9 mouse cellular contexts compared by ENCODE assay signal in genomic region chr2:157635670-157636069, GRCm38 (mm10).
DNase-seq lines count a peak whose midpoint lies in the region; ATAC-seq and TF ChIP-seq lines count a peak whose summit lies in the region.
"Had no signal": no experiment of that assay in that cellular context is flagged by ENCODE, and none has a peak within 500 bp of the region (broad histone marks: within the 10 kb centered on the region; RNA-seq: fewer than 3 reads in every experiment).

No protein-coding gene starts in this region.

- WGBS in forebrain, embryonic 13.5 days, result 9% methylated on average over 14 of the region's 14 CpGs
- 11% methylated on average over 14 of the region's 14 CpGs for WGBS in hindbrain, embryonic 10.5 days

- H3K27me3 ChIP-seq in MEL (ENCODE audit: control insufficient read depth in 1 of 2, insufficient read depth in 2 of 2, low read length in 2 of 2), result peaks cover 0 to 1% of the 10 kb centered on the region in 2 experiments; a peak in 1 of 4 replicates
- no peaks in the 10 kb centered on the region for H3K27me3 ChIP-seq in forebrain, embryonic 13.5 days
- 0 out of 2 replicates have a peak, but pooled peaks cover 4% of the 10 kb centered on the region for H3K27me3 ChIP-seq in hindbrain, embryonic 10.5 days (ENCODE audit: insufficient read depth, poor library complexity, severe bottlenecking)
- H3K27me3 ChIP-seq: limb, embryonic 13.5 days had no signal

- no peak for TF ChIP-seq EP300 in MEL (IDR thresholded peaks at IDR 0.05; ENCODE audit: low read depth in 1 of 2, low read length in 2 of 2)

- DNase-seq in MEL (ENCODE audit: low read depth, low spot score), result peak; percentile 56
- DNase-seq in brain, embryonic 18.5 days (ENCODE audit: low read depth, low spot score), result peak; percentile 68
- peak; percentile 89 for DNase-seq in hindbrain, embryonic 10.5 days (ENCODE audit: low spot score)
- DNase-seq in layer of hippocampus, postnatal 10 days (ENCODE audit: low spot score in 2 of 2), result peak; percentile 95 to 96
- DNase-seq in lung, postnatal 4 days, result peak; percentile 76 to 86
- peak; percentile 92 for DNase-seq in right cerebral cortex, postnatal 14 days

- no peaks in the 10 kb centered on the region for H3K36me3 ChIP-seq in MEL (ENCODE audit: control insufficient read depth in 1 of 2, insufficient read depth in 2 of 2, low read length in 2 of 2)
- no peaks in the 10 kb centered on the region for H3K36me3 ChIP-seq in forebrain, embryonic 13.5 days (ENCODE audit: poor library complexity, severe bottlenecking)
- no peaks in the 10 kb centered on the region for H3K36me3 ChIP-seq in hindbrain, embryonic 10.5 days
- H3K36me3 ChIP-seq: limb, embryonic 13.5 days had no signal

- ATAC-seq in forebrain, embryonic 13.5 days, result peak; percentile 57; the same call in 1 of the 2 replicates
- ATAC-seq in erythroblast, adult 5-6 weeks (replicated peaks; ENCODE audit: low FRiP score, poor library complexity, severe bottlenecking), result no peak

- TF ChIP-seq POLR2A in MEL (IDR thresholded peaks at IDR 0.05; ENCODE audit: control insufficient read depth in 1 of 2, insufficient read depth in 1 of 2, low read depth in 1 of 2, low read length in 2 of 2, poor library complexity in 1 of 2), result no peak

- H3K27ac ChIP-seq in MEL (ENCODE audit: control insufficient read depth, low read depth, low read length), result no peak overlapping the region
- H3K27ac ChIP-seq in forebrain, embryonic 13.5 days, result no peak overlapping the region
- H3K27ac ChIP-seq in hindbrain, embryonic 10.5 days, result no peak overlapping the region
- H3K27ac ChIP-seq: limb, embryonic 13.5 days had no signal

- no peak overlapping the region for H3K4me2 ChIP-seq in forebrain, embryonic 13.5 days
- H3K4me2 ChIP-seq: limb, embryonic 13.5 days had no signal

- no peaks in the 10 kb centered on the region for H3K4me1 ChIP-seq in MEL (ENCODE audit: control insufficient read depth in 1 of 2, insufficient read depth in 2 of 2, low read length in 2 of 2)
- peaks cover 8% of the 10 kb centered on the region; the same call in 1 of the 2 replicates for H3K4me1 ChIP-seq in forebrain, embryonic 13.5 days
- H3K4me1 ChIP-seq in hindbrain, embryonic 10.5 days (replicated peaks), result peaks cover 8% of the 10 kb centered on the region; the same call in 1 of the 2 replicates
- H3K4me1 ChIP-seq: limb, embryonic 13.5 days had no signal

- H3K79me2 ChIP-seq in MEL (ENCODE audit: control insufficient read depth, insufficient read depth, low read length, poor library complexity), result no peaks in the 10 kb centered on the region

- no peak overlapping the region for H3K9ac ChIP-seq in MEL (ENCODE audit: control insufficient read depth, low read depth, low read length, poor library complexity, severe bottlenecking)
- no peak overlapping the region for H3K9ac ChIP-seq in forebrain, embryonic 13.5 days
- H3K9ac ChIP-seq: limb, embryonic 13.5 days had no signal

- H3K9me3 ChIP-seq in MEL (replicated peaks; ENCODE audit: insufficient read depth, low read length), result no peaks in the 10 kb centered on the region
- H3K9me3 ChIP-seq in forebrain, embryonic 13.5 days (replicated peaks), result no peaks in the 10 kb centered on the region
- H3K9me3 ChIP-seq in hindbrain, embryonic 10.5 days, result no peaks in the 10 kb centered on the region
- H3K9me3 ChIP-seq: limb, embryonic 13.5 days had no signal

- peak; percentile 81 for TF ChIP-seq RAD21 in MEL (IDR thresholded peaks at IDR 0.05; ENCODE audit: low read depth, low read length)

- peak; percentile 71 to 90 (median 83) for TF ChIP-seq CTCF in MEL (IDR thresholded peaks at IDR 0.05 in 2 of 3, conservative IDR thresholded peaks at IDR 0.05 in 1 of 3; ENCODE audit: control insufficient read depth in 1 of 3, insufficient read depth in 1 of 3, low read depth in 2 of 3, low read length in 3 of 3, poor library complexity in 1 of 3, severe bottlenecking in 1 of 3)

- no peak overlapping the region for H3K4me3 ChIP-seq in MEL (ENCODE audit: control insufficient read depth in 1 of 2, insufficient read depth in 1 of 2, low read depth in 2 of 2, low read length in 2 of 2)
- H3K4me3 ChIP-seq in forebrain, embryonic 13.5 days, result no peak overlapping the region
- no peak overlapping the region for H3K4me3 ChIP-seq in hindbrain, embryonic 10.5 days
- H3K4me3 ChIP-seq: limb, embryonic 13.5 days had no signal

TF ChIP-seq in MEL, 35 proteins besides CTCF, POLR2A, EP300 and RAD21:
- TF ChIP-seq BHLHE40 (IDR thresholded peaks at IDR 0.05; ENCODE audit: borderline replicate concordance, low read depth, low read length) (no peak), USF1 (IDR thresholded peaks at IDR 0.05; ENCODE audit: low read depth, low read length) (no peak), SMC3 (IDR thresholded peaks at IDR 0.05; ENCODE audit: low read depth, low read length) (peak; percentile 85), ZC3H11A (IDR thresholded peaks at IDR 0.05; ENCODE audit: low read depth, low read length) (peak; percentile 62)
TF ChIP-seq in MEL: peak in this region for 2.
